Mouse (Mus musculus) forebrain, postnatal 0 days (tissue): ENCODE measurements around the gene Pam. TPM values are rescaled to one million over a fixed set of nuclear protein-coding genes. Genes with fewer than 3 reads are reported as not detected.

Source experiments
- ATAC-seq: fragments of 200-750 bp; cut with Nextera tagmentation; 2 replicates; pipeline ENCODE4 v1.8.0; 2017; ENCODE audit warnings: mild to moderate bottlenecking, moderate library complexity
- DNase-seq: peaks from one replicate; pipeline ENCODE4 v3.0.0-alpha.2; 2015
- H3K27ac ChIP-seq: fragments of 300-500 bp; sonication (generic); 2 replicates; pipeline ENCODE4 v1.5.1; 2014; ENCODE audit warnings: low read depth, mild to moderate bottlenecking, antibody characterized with exemption, low read length, moderate library complexity, mixed read lengths
- H3K27me3 ChIP-seq: fragments of 300-500 bp; sonication (generic); 2 replicates; pipeline ENCODE4 v1.6.1; 2014; ENCODE audit warnings: mild to moderate bottlenecking, low read length, mixed read lengths; ENCODE audit not compliant: insufficient read depth
- H3K36me3 ChIP-seq: fragments of 300-500 bp; sonication (generic); 2 replicates; pipeline ENCODE4 v1.6.1; 2014; ENCODE audit warnings: mild to moderate bottlenecking, moderate library complexity; ENCODE audit not compliant: insufficient read depth
- H3K4me1 ChIP-seq: fragments of 300-500 bp; sonication (generic); 2 replicates; pipeline ENCODE4 v1.6.1; 2014; ENCODE audit warnings: antibody characterized with exemption; ENCODE audit not compliant: insufficient read depth
- H3K4me2 ChIP-seq: fragments of 300-500 bp; sonication (generic); 2 replicates; pipeline ENCODE4 v1.6.1; 2014; ENCODE audit warnings: low read depth, mild to moderate bottlenecking, moderate library complexity
- H3K4me3 ChIP-seq: fragments of 300-500 bp; sonication (generic); 2 replicates; pipeline ENCODE4 v1.5.1; 2014; ENCODE audit warnings: low read depth, low read length, mixed read lengths
- H3K9ac ChIP-seq: fragments of 300-500 bp; sonication (generic); 2 replicates; pipeline ENCODE4 v1.6.1; 2014; ENCODE audit warnings: mild to moderate bottlenecking
- H3K9me3 ChIP-seq: fragments of 300-500 bp; sonication (generic); 2 replicates; pipeline ENCODE4 v1.6.1; 2016; ENCODE audit warnings: low read length
- CTCF ChIP-seq: sonication (generic); IDR thresholded peaks from 2 replicates; pipeline ENCODE4 v1.5.1; 2016; ENCODE audit warnings: antibody characterized with exemption, control low read depth, low read depth
- WGBS: fragments of 180-500 bp; shearing (Covaris S2); extraction: QIAGEN DNeasy Blood & Tissue Kit; methylation state at CpG from one replicate; pipeline ENCODE4 v1.1.7; 2014; 5-methylcytosine and 5-hydroxymethylcytosine counted together
- polyA plus RNA-seq: library from polyadenylated mRNA; unstranded; fragments of >200 nt; fragmentation: Nextera tagmentation; extraction: Ambion mirVana; gene quantifications from 2 replicates; pipeline ENCODE4 v1.2.1, GENCODE M21; 2015
- total RNA-seq: library from RNA; depleted of rRNA; stranded (reverse); fragments of >200 nt; gene quantifications from 2 replicates; pipeline ENCODE4 v1.2.3, GENCODE M21; 2014

Gene Pam
- total and polyA plus RNA-seq, 2 experiments from 2014 or later = 43.7 to 93.3 TPM

- H3K27me3 ChIP-seq = no peaks in the 10 kb centered on the region
- H3K4me2 ChIP-seq = no peak overlapping the region
- H3K4me1 ChIP-seq = peaks cover 10% of the 10 kb centered on the region; the same call in 1 of the 2 replicates
- 60% methylated on average over 2 of the region's 2 CpGs for WGBS
- DNase-seq (no peak), ATAC-seq (no peak)
- no peak overlapping the region for H3K4me3 ChIP-seq
- no peaks in the 10 kb centered on the region for H3K9me3 ChIP-seq
- no peak overlapping the region for H3K27ac ChIP-seq
- TF ChIP-seq CTCF = no peak
- H3K9ac ChIP-seq = no peak overlapping the region
- H3K36me3 ChIP-seq = no peaks in the 10 kb centered on the region
Observed at GRCm38 (mm10) chr1:98080431-98080830, 15.0 kb downstream of the Pam start.

GRCm38 (mm10) chr1:98079640-98080039 is 15.8 kb downstream of the Pam start:
- ATAC-seq = no peak

DNA sequence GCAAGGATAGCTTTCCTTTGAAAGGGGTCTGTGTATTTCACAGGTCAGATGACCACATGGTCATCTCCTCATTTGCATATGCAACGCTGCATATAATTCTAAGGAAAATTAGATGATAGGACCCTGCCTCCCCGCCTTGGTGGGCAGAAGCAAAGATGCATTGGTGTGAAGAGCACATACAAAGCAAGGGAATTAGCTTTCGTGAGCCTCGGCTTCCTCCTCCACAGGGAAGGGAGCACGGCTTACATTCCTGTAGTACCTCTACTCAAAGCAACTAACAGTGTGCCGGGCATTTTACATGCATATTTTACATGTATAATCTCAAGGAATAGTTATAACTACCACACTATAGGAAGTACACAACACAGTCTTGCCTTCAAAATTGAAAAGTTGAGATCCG is 16.7 kb downstream of the Pam start:
- no peaks in the 10 kb centered on the region for H3K9me3 ChIP-seq
- H3K27me3 ChIP-seq = no peaks in the 10 kb centered on the region
- H3K9ac ChIP-seq = no peak overlapping the region
- H3K4me2 ChIP-seq = no peak overlapping the region
- H3K27ac ChIP-seq = 0 out of 2 replicates have a peak overlapping the region, but pooled peaks have one; percentile 6
- 78% methylated on average over 7 of the region's 7 CpGs for WGBS
- no peak for TF ChIP-seq CTCF
- 0 out of 2 replicates have a peak, but pooled peaks cover 5% of the 10 kb centered on the region for H3K4me1 ChIP-seq
- 0 out of 2 replicates have a peak, but pooled peaks have one; percentile 27 for ATAC-seq
- H3K36me3 ChIP-seq = no peaks in the 10 kb centered on the region
- no peak for DNase-seq
- no peak overlapping the region for H3K4me3 ChIP-seq

More at GRCm38 (mm10) chr1:98079640-98080039, 15.8 kb downstream of the Pam start:
- Histone ChIP-seq H3K27me3 (no peaks in the 10 kb centered on the region), H3K9ac (no peak overlapping the region), H3K4me1 (peaks cover 8% of the 10 kb centered on the region; the same call in 1 of the 2 replicates), H3K27ac (no peak overlapping the region), H3K36me3 (no peaks in the 10 kb centered on the region), H3K9me3 (no peaks in the 10 kb centered on the region), H3K4me2 (no peak overlapping the region), H3K4me3 (no peak overlapping the region)
- no peak for TF ChIP-seq CTCF
- no peak for DNase-seq
- WGBS = 60% methylated on average over 7 of the region's 7 CpGs

GRCm38 (mm10) chr1:98073826-98074225 is 21.6 kb downstream of the Pam start:
- Histone ChIP-seq H3K27ac (no peak overlapping the region), H3K9ac (no peak overlapping the region), H3K4me3 (no peak overlapping the region), H3K27me3 (no peaks in the 10 kb centered on the region), H3K4me1 (0 out of 2 replicates have a peak, but pooled peaks cover 4% of the 10 kb centered on the region), H3K4me2 (no peak overlapping the region), H3K36me3 (no peaks in the 10 kb centered on the region), H3K9me3 (no peaks in the 10 kb centered on the region)
- TF ChIP-seq CTCF = no peak
- no peak for ATAC-seq
- WGBS = 61% methylated on average over 4 of the region's 4 CpGs
- no peak for DNase-seq

DNA sequence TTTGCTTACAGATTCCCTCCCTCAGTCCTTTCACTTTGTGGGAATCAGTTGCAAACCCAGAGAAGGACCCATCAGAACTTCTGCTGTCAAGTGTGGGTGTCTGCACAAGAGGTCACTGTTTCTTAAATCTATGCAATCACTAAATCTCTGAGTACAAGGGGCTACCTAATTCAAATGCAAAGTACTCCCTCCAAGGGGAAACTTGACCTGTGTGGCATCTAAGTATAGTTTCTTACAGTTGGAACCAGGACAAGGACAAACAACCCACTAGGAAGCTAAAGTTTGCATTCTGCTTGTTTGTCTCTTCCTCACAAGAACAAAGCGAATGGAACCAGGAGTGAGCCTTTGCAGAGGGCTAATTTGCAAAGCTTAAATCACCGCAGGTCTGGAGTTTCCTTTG is 22.3 kb downstream of the Pam start:
- TF ChIP-seq CTCF = no peak
- no peak overlapping the region for H3K4me3 ChIP-seq
- no peak overlapping the region for H3K9ac ChIP-seq
- no peaks in the 10 kb centered on the region for H3K9me3 ChIP-seq
- ATAC-seq (no peak), DNase-seq (no peak)
- H3K27me3 ChIP-seq = no peaks in the 10 kb centered on the region
- H3K27ac ChIP-seq = 0 out of 2 replicates have a peak overlapping the region, but pooled peaks have one; percentile 35
- H3K36me3 ChIP-seq = no peaks in the 10 kb centered on the region
- no peaks in the 10 kb centered on the region for H3K4me1 ChIP-seq
- WGBS = 20% methylated on average over 2 of the region's 2 CpGs
- no peak overlapping the region for H3K4me2 ChIP-seq

- H3K27ac ChIP-seq = no peak overlapping the region
- DNase-seq = no peak
- WGBS = 62% methylated on average over 6 of the region's 6 CpGs
- no peaks in the 10 kb centered on the region for H3K9me3 ChIP-seq
- H3K27me3 ChIP-seq = no peaks in the 10 kb centered on the region
- no peak overlapping the region for H3K4me2 ChIP-seq
- H3K36me3 ChIP-seq = no peaks in the 10 kb centered on the region
- no peak for ATAC-seq
- peak; percentile 45; the same call in 1 of the 2 replicates for TF ChIP-seq CTCF
- no peak overlapping the region for H3K4me3 ChIP-seq
- H3K9ac ChIP-seq = no peak overlapping the region
- H3K4me1 ChIP-seq = no peaks in the 10 kb centered on the region
Observed at GRCm38 (mm10) chr1:98072045-98072444, 23.4 kb downstream of the Pam start.

DNA sequence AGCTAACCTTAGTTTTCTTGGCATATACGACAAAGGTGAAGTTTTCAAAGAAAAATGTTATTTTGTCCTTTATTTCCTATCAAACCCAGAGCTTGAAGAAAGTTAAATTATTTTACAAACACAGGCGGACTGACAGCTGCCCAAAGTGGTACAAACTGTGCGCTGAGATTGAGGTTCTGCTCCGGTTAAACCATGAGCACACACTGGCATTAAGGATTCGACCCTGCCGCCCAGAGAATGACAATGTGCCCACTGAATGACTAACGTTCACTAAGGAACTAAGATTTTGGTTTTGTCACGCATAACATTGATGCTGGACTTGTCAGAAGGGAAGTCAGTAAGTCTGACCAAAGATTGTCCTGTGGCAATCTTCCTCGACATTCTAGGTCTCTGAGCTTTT is 24.0 kb downstream of the Pam start:
- Histone ChIP-seq H3K4me3 (no peak overlapping the region), H3K9ac (no peak overlapping the region), H3K27ac (no peak overlapping the region), H3K9me3 (no peaks in the 10 kb centered on the region), H3K4me1 (no peaks in the 10 kb centered on the region), H3K36me3 (no peaks in the 10 kb centered on the region), H3K27me3 (no peaks in the 10 kb centered on the region), H3K4me2 (no peak overlapping the region)
- DNase-seq = no peak
- 82% methylated on average over 9 of the region's 9 CpGs for WGBS
- ATAC-seq = no peak
- TF ChIP-seq CTCF = no peak
